Mouse (Mus musculus) small intestine, adult 2 months (tissue): Measurements from ENCODE around the gene Elmo1.

Experiments used
- CTCF ChIP-seq: fragments of 200-500 bp; IDR thresholded peaks from 2 replicates; pipeline ENCODE4 v1.5.1; 2012; ENCODE audit warnings: low read depth, mild to moderate bottlenecking, control low read depth, inconsistent platforms, low read length, moderate library complexity, mixed read lengths; ENCODE audit not compliant: insufficient replicate concordance, insufficient read length; ENCODE audit errors: extremely low read depth
- POLR2A ChIP-seq: fragments of 200-500 bp; IDR thresholded peaks from 2 replicates; pipeline ENCODE4 v1.6.1; 2012; ENCODE audit warnings: low read depth, mild to moderate bottlenecking, control low read depth, inconsistent platforms, low read length, moderate library complexity

- TF ChIP-seq CTCF (no peak), POLR2A (no peak)
Measured at GRCm38 (mm10) chr13:20323478-20323877, 233.1 kb downstream of the Elmo1 start.
